Mouse (Mus musculus) layer of hippocampus, adult 9-10 months (tissue): ENCODE results near the gene Spata21.

ENCODE experiments used
- DNase-seq: peaks from one replicate; pipeline ENCODE4 v3.0.0; 2022; ENCODE audit warnings: low spot score

Spata21 gene

DNA sequence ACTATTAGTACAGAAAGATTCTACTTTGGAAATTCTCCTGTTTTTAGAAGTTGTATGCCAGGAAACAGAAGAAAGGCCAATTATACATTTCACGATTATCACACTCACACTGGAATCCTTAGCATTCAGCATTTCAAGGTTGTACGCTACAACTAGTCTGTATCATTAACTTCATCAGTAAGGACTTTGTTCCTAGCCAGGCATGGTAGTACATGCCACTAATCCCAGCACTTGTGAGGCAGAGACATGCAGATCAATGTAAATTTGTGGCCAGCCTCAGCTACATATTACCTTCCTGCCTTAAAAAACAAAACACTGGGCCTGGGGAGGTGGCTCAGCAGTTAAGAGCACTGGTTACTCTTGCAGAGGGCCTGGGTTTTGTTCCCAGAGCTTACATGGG, 70.5 kb downstream of the Spata21 start:
- no peak for DNase-seq

DNA sequence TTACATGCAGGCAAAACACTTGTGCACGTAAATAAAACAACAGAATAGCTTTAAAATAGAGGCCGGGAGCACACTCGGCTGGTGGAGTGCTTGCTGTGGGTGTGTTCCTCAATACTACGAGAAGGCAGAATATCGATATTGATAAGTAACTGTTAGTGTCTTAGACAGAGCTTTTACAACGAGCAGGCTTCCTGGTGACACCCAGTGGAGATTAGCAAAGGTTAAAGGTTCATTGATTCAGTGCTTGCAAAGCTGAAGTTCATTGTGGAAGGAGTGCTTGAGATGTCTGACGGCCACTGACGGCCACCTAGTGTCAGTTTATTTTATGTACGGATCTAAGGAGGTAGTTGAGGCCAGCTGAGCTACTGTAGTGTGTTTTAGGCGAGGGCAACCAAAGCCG, 71.0 kb downstream of the Spata21 start:
- no peak for DNase-seq

DNA sequence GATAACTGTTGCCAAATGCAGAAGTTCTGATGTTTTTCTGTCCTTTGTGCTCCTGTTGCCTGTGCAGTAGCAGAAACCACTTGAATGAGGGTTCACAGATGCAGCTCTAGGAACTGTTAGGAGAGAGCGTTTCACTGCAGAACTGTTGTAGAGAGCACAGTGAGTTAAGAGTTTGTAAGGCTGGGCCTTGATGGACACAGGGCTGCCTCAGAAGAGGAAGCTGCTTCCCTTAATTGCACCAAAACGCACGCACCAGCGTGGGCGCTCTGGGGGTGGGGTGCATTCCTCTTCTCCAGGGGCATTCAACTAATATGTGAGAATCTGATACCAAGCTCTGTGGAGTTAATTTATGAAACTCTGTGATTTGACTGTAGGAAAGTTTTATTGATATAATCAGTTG, 71.5 kb downstream of the Spata21 start:
- no peak for DNase-seq

DNA sequence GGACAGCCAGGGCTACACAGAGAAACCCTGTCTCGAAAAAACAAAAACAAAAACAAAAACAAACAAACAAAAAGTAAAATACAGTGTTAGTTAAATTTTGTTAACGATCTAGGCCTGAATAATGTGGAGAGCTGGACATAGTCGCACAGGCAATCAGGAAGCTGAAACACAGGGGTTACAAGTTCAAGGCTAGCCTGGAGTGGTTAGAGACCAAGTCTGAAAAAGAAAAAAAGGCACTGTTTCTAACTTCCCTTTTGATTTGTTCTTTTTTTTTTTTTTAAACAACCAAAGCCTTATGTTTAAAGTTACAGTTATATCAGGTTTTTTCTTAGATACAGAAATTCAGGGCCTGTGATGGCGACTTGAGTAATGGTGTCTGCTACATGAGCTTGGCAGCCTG, 72.1 kb downstream of the Spata21 start:
- no peak for DNase-seq

- DNase-seq = no peak
These were observed 73.6 kb downstream of the Spata21 start for GRCm38 (mm10) chr4:141161699-141162208.
